Mouse (Mus musculus): ENCODE results near the gene Actl11.

Gene Actl11

DNA sequence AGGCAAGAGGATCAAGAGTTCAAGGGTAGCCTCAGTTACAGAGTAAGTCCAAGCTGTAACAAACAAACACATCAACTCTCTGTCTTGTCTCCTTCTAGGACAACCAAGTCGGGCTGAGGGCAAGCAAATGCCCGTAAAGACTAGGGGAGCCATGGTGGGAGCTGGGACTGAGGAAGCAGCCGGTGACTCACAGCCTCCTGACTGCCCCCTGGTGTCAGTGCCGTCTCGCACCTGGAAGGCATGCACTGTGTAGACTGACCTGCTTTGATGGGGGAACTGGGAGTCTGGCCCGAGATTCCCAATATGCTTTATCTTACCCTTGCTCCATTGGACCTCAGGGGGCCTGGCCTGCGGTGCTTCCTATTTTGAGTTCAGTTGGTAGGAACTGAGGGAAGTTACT, 5.2 kb upstream of the Actl11 start:
- DNase-seq, result peak; percentile 26

GRCm38 (mm10) chr9:107923956-107924355, 4.3 kb upstream of the Actl11 start:
- DNase-seq, result no peak

DNA sequence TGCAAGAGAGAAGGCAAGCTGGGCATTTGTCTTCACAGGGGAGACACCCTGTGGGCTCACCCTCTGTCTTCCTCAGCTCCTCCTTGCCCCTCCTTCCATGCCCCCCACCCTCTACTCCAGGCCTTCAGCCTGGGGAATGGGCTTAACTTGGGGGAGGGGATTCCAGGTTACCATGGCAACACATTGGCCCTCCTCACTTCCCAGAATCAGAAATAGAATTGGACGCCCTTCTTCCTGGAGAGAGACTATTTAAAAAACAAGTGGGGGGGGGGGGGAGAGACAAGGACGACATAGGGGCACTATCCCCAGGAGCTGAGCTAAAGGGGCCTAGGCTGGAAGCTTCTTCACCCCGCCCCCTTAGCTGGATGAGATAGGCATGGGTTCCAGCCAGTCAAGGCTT, 3.0 kb upstream of the Actl11 start:
- no peak for DNase-seq

DNA sequence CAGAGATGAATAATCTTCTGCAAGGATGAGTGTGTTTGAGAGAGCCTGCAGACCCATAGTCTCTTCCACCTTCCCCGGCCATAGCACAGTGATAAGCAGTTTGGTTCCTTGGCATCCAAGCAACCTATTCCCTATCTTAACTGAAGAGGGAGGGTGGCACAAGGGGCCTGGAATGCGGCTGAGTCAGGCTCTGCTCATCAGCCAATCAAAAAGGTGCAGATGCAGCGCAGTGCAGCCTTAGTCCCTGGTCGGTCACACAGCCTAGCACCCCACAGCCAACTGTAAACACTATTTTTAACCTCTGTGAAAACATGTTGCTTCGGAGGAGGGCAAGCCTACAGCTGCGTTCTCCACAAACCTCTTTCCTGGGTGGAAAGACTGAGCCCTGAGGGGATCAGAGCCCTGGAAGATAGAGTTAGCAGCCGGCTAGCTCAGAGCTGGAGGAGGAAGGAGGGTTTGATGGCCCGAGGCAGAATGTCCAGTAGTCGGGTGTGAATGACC, 1.3 kb upstream of the Actl11 start:
- no peak for DNase-seq

GRCm38 (mm10) chr9:107927749-107928148, 520 bp upstream of the Actl11 start:
- no peak for DNase-seq

DNA sequence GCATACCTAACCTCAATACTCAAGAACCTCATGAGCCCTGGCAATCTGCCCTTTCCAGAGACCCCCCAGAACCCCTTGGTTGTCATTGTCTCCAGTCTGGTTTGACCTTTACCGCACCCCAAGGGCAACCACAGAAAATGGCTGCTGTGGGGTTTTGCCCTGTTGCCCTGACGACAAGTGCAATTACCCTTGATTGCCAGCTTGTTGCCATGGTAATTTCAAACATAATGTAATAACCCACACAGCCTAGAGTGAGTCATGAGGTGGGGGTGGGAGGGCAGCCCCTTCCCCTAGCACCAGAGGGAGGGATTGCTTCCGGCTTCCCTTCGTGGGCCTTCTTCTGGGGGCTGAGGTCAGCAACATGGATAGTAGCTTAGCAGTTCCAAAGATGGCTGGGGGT, 4.0 kb downstream of the Actl11 start:
- no peak for DNase-seq

DNA sequence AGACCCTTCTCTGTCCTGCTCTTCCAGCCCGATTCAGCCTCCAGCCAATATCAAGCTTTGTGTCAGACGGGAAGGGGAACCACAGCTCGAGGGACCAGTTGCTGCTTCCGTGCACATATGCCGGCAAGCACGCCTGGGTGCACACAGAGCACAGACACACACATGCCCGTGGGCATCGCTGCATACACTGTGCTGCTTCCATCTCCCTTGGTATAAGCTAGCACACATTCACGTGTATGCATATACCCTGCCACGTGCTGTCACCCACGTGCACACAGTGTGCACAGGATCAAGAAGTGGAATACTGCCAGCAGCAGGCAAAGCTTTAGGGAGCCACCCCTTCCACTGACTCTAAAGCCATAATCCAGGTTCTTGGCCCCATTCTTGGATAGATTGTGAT, 5.9 kb downstream of the Actl11 start:
- no peak for DNase-seq

DNA sequence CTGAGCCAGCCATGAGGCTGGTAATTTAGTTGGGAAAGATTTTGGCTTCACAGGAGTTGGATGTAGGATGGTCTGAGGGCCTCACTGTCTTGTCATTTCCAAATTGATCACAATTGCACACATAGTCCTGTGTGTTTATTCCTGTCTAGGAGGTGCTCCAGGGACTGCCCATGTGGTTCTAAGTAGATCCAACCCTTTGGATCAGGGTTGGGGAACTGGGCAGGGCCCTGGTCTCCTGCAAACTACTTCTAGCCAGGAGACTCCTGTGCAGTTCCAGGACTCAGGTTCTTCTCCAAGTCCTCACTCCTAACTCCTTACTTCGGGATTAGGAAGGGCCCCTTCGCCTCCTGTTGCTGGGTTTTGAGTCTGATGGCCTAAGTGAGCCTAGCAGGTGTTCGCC, 7.1 kb downstream of the Actl11 start, which contains the start of gene Camkv:
Gene Camkv, plus strand, starts transcription at position 301 of the 400 bp plus-strand sequence.
- DNase-seq, result no peak

GRCm38 (mm10) chr9:107935790-107936214, 7.5 kb downstream of the Actl11 start:
- DNase-seq, result no peak

DNA sequence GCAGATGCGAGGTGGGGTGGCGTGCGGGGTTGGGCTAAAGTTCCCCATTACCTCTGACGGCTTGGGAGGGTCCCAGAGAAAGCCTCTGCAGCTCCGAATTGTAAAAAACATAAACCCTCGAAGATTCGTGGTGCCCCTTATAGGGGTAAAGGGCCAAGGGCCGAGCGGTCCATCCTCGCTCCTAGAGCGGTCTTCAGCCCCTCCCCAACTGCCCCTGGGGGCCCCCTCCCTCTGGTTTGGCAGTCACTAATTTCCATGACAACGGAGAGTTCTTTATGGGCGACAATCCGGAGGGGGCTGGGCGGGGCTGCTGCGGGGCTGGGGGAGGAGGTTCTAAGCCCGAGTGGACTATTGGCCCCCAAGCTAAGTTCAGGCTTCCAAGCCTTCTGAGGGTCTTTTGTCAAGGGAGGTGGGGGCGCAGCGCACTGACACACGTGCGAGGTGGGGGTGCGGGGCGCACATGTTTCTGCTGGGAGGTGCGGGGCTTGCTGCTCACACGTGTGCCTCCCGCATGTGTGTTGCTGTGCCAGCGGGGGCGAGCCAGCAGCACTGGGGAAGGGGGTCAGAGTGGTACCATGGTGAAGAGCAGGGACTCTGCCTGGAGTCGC, 8.1 kb downstream of the Actl11 start:
- no peak for DNase-seq

DNA sequence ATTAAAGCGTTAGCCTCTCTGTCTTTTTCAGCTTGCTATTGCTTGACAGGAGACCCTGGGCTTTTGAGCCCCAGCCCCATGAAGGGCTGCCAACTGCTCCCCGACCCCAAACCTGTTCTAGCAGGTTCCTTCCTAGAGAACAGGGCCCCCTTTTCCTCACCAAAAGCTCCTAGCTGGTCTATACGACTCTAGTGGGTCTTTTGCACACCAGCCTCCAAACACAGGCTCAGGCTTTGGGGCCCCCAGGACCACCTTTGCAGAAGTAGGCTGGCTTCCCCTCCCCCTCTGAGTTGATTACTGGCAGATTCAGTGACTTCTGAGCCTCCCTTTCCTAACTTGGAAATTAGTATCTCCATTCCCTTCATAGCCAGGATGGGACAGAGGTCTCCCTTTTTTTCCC, 8.6 kb downstream of the Actl11 start:
- DNase-seq, result no peak

- no peak for DNase-seq
These were observed 19.2 kb downstream of the Actl11 start for GRCm38 (mm10) chr9:107947241-107948194.

DNA sequence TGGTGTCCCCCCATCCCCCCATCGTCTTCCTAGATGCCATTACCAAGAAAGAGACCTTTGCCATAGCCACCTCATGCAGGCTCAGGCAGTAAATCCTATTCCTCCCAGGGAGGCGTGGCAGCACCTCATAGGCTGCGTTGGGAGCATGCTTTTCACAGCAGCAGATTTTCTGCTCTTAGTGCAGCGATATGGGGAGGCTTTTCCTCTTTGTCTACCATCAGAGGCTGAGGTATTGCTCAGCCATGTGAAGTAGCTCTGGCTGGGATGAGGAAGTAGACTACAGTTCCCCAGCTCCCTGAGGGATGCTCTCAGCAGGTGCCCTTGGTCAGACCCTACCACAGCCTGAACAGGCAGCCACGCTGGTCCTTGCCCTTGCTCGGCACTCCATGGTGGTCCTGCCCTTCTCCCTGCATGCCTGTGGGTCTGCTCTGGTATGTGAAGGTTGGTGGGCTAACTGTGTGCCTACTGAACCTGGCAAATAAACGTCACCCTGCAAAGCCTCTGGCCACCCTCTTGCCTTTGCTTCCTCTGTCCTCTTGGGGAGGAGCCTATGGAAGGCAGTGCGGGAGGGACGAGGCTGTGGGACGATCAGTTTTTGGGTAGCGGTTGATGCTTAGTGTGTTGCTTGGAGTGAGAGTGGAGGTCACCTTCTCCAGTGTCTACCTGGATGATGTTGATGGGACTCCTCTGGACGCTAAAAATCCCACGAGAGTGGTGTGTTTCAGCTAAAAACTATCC, 21.1 kb downstream of the Actl11 start:
- DNase-seq, result no peak

DNA sequence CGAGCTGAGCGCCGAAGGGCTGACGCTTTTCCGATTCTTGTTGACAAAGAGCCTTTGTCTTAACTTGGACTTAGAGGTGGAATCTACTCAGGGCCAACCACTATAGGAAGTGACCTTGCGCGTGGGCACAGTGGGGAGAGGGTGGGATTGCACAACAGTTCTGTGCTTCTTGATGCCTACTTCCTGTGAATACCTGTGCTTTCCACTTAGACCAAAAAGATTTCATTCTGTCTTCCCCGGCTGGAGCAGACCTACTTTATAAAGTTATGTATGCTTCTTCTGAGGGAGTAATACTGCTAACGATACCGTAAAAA, 21.6 kb downstream of the Actl11 start, which contains the start of gene Traip:
Gene Traip, plus strand, starts transcription at position 215 of the 314 bp plus-strand sequence.
- DNase-seq, result no peak

DNA sequence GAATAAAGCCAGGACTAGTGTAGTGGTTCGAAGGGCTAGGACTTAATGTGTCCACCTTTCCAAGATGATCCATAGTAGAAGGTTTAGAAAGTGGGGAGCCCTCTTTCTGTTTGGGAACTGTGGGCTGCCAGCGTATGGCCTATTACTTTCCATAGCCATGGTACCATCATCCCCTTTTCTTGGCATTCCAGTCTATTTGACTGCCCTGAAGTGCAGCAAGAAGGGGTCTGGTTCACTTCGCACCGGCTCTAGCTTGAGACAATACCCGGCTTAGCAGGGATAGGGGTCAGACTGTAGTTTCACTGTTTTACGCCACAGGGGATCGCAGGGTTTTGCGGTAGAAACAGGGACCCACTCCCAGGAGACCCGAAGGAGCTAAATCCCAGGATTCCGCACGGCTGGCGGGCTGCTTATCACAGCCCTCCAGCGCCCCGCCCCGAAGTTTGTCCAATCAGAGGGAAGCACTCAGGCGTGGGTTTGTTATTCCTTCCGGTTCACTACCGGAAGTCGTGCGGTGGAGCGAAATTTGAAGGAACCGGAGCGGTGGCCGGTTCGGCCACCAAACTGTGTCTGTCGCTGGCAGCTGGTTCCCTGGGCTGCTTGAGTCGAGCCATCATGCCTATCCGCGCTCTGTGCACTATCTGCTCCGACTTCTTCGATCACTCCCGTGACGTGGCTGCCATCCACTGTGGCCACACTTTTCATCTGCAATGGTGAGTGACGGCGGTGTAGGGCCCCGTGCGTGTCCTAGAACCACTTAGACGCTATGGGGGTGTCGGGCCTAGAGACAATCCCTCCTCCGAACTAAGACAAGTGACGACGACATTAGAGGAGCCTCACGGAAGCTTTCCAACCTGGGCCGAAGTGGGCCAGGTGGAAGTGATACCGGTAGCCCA, 22.4 kb downstream of the Actl11 start:
- DNase-seq, result peak; percentile 88

DNA sequence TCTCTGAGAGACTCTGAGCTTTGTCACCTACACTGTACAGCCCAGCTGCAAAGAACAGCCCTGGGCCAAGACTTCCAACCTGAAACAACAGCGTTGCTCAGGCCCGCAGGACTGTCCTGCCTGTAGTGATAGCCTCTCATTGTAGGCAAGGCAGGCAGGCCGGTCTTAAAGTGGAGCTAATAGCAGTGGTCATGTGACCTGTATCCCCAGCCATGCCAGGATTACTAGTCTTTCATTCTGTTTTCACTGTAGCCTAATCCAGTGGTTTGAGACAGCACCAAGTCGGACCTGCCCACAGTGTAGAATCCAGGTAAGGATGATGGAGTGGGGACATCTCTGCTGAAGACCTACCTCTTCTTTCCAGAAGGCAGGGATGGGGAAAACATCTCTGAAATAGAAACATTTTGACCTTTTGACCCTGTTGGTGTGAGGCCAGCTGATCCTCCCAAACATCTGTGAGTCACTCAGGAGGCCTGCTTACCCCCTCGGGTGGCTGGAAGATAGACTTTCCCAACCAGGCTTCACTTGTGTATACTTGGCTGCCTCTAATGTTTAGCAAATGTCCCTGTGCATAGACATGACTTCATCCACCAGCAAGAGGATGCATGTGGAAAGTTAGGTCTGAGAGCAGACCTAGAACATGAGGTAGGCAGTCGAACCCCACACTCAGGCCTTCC, 27.5 kb downstream of the Actl11 start:
- no peak for DNase-seq

DNA sequence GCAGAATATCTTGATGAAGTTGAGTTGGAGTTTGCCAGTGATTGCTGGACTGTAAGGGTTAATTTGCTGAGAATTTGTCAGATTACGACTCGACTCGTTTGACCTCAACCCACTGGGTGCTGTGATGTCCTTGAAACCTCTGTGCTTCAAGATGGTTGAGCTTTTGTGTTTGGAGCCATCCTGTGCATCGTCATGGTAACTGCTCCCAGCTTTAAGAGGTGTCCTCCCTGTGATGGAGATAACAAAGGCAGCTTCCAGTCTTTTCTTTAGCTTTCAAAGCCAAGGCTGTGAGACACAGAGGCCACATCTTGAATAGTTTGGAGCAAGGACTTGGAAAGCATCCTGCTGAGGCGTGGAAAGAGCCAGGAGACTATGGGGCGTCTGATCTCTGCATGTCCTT, 28.9 kb downstream of the Actl11 start:
- DNase-seq, result no peak

DNA sequence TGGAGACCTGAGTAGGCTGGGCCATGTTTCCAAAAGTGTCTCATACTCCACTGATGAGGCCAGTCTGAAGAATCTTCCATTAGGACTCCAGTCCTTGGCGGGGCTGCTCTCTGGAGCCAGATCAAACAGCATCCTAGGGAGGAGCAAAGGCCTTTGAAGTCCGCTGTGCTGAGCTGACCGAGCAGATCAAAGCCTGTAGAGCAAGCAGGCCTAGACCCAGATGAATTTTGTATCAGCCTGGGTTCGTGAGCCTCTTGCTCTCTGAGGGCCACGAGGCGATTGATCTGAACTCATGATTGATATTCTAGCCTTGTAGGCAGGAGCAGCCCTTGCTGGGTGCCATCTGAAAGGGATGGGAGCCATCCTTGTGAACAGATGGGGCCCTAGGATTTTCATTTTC, 31.6 kb downstream of the Actl11 start:
- DNase-seq, result no peak

- no peak for DNase-seq
These were observed 32.7 kb downstream of the Actl11 start for GRCm38 (mm10) chr9:107960928-107961327.

- no peak for DNase-seq
These were observed 33.1 kb downstream of the Actl11 start for GRCm38 (mm10) chr9:107961351-107961762.

DNA sequence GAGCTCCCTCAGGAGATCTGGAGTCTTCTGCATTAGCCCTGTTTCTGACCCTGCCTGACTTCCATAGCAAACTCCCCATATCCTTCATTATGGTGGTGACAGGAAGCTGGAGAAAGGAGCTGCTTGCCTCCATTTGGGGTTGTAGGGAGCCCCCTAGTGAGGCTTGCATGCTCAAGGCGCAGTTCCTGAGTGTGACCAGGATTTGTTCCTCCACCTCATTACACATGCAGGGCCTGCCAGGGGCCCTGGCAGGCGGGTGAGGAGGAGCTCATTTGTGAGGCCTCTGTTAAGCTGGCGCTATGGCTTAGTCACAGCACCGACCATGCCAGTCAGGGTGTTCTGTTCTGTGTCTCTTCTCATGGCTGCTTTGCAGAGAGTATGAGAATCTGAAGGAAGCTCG, 33.6 kb downstream of the Actl11 start:
- no peak for DNase-seq

- DNase-seq, result no peak
These were observed 34.6 kb downstream of the Actl11 start for GRCm38 (mm10) chr9:107962916-107963315.
